Mouse (Mus musculus): ENCODE data around the gene Prpf40b.

Gene Prpf40b

GRCm38 (mm10) chr15:99290586-99290985, 4.3 kb upstream of the Prpf40b start:
- no peak for ATAC-seq (ENCODE audit: low TSS enrichment)

GRCm38 (mm10) chr15:99294287-99294686, 600 bp upstream of the Prpf40b start:
- no peak for ATAC-seq (ENCODE audit: low TSS enrichment)

- ATAC-seq (ENCODE audit: low TSS enrichment): 0 out of 2 replicates have a peak, but pooled peaks have one; percentile 4
Measured at GRCm38 (mm10) chr15:99295484-99295981, 646 bp downstream of the Prpf40b start, which contains the start of gene Fam186b. Gene Fam186b (minus strand): TSS chr15:99295888.

GRCm38 (mm10) chr15:99296213-99296612, 1.3 kb downstream of the Prpf40b start:
- no peak for ATAC-seq (ENCODE audit: low TSS enrichment)

GRCm38 (mm10) chr15:99307476-99307875, 12.6 kb downstream of the Prpf40b start:
- no peak for ATAC-seq (ENCODE audit: low TSS enrichment)

- no peak for ATAC-seq (ENCODE audit: low TSS enrichment)
Measured at GRCm38 (mm10) chr15:99309549-99309948, 14.7 kb downstream of the Prpf40b start.

- no peak for ATAC-seq (ENCODE audit: low TSS enrichment)
Measured at GRCm38 (mm10) chr15:99310617-99311016, 15.7 kb downstream of the Prpf40b start.

GRCm38 (mm10) chr15:99314891-99315290, 20.0 kb downstream of the Prpf40b start:
- ATAC-seq (ENCODE audit: low TSS enrichment): no peak

GRCm38 (mm10) chr15:99316314-99317266, 21.7 kb downstream of the Prpf40b start:
- peak; percentile 41 for ATAC-seq (ENCODE audit: low TSS enrichment)

GRCm38 (mm10) chr15:99317267-99317651, 22.4 kb downstream of the Prpf40b start:
- no peak for ATAC-seq (ENCODE audit: low TSS enrichment)

GRCm38 (mm10) chr15:99318071-99318470, 23.2 kb downstream of the Prpf40b start:
- no peak for ATAC-seq (ENCODE audit: low TSS enrichment)

- 0 out of 2 replicates have a peak, but pooled peaks have one; percentile 17 for ATAC-seq (ENCODE audit: low TSS enrichment)
Measured at GRCm38 (mm10) chr15:99318861-99319410, 24.0 kb downstream of the Prpf40b start.

GRCm38 (mm10) chr15:99319411-99319871, 24.6 kb downstream of the Prpf40b start:
- no peak for ATAC-seq (ENCODE audit: low TSS enrichment)

- no peak for ATAC-seq (ENCODE audit: low TSS enrichment)
Measured at GRCm38 (mm10) chr15:99320168-99320674, 25.3 kb downstream of the Prpf40b start.

- ATAC-seq (ENCODE audit: low TSS enrichment): no peak
Measured at GRCm38 (mm10) chr15:99320978-99321377, 26.1 kb downstream of the Prpf40b start.

GRCm38 (mm10) chr15:99324151-99324550, 29.3 kb downstream of the Prpf40b start:
- no peak for ATAC-seq (ENCODE audit: low TSS enrichment)

- no peak for ATAC-seq (ENCODE audit: low TSS enrichment)
Measured at GRCm38 (mm10) chr15:99325598-99325997, 30.7 kb downstream of the Prpf40b start.

- no peak for ATAC-seq (ENCODE audit: low TSS enrichment)
Measured at GRCm38 (mm10) chr15:99326407-99326806, 31.5 kb downstream of the Prpf40b start.

GRCm38 (mm10) chr15:99326959-99327358, 32.1 kb downstream of the Prpf40b start:
- no peak for ATAC-seq (ENCODE audit: low TSS enrichment)

GRCm38 (mm10) chr15:99328011-99328410, 33.1 kb downstream of the Prpf40b start:
- ATAC-seq (ENCODE audit: low TSS enrichment): no peak

- no peak for ATAC-seq (ENCODE audit: low TSS enrichment)
Measured at GRCm38 (mm10) chr15:99330324-99330723, 35.4 kb downstream of the Prpf40b start.

GRCm38 (mm10) chr15:99331341-99331740, 36.5 kb downstream of the Prpf40b start:
- no peak for ATAC-seq (ENCODE audit: low TSS enrichment)

Data from frontal cortex, adult (tissue).